Mouse (Mus musculus): Measurements from ENCODE around the gene Six3. TPM values are rescaled to one million over a fixed set of nuclear protein-coding genes. Genes with fewer than 3 reads are reported as not detected.
A peak's percentile ranks its signal among the peaks of the same experiment; 100 is the strongest.

Gene Six3
- polyA plus RNA-seq, 1 experiment, result not detected

GRCm38 (mm10) chr17:85609621-85610392, 3.6 kb upstream of the Six3 start:
- Histone ChIP-seq H3K4me3 (ENCODE audit: low read depth, low read length) (no peak overlapping the region), H3K4me1 (ENCODE audit: control insufficient read depth, insufficient read depth, low read length) (peaks cover 3% of the 10 kb centered on the region), H3K27me3 (ENCODE audit: control insufficient read depth, insufficient read depth, low read length, poor library complexity, severe bottlenecking) (peaks cover 42% of the 10 kb centered on the region)

GRCm38 (mm10) chr17:85610393-85611115, 2.9 kb upstream of the Six3 start:
- no peak overlapping the region for H3K27ac ChIP-seq (ENCODE audit: insufficient read depth, low read length)
- H3K9ac ChIP-seq (ENCODE audit: low read depth, poor library complexity, severe bottlenecking), result no peak overlapping the region
- H3K4me1 ChIP-seq (ENCODE audit: control insufficient read depth, insufficient read depth, low read length), result peaks cover 3% of the 10 kb centered on the region
- peaks cover 49% of the 10 kb centered on the region for H3K27me3 ChIP-seq (ENCODE audit: control insufficient read depth, insufficient read depth, low read length, poor library complexity, severe bottlenecking)
- 0 out of 2 replicates have a peak, but pooled peaks cover 4% of the 10 kb centered on the region for H3K9me3 ChIP-seq (replicated peaks; ENCODE audit: control insufficient read depth, insufficient read depth, low read length, poor library complexity, severe bottlenecking)
- TF ChIP-seq CTCF (IDR thresholded peaks at IDR 0.05; ENCODE audit: low read depth, low read length), result no peak
- no peak for TF ChIP-seq EP300 (IDR thresholded peaks at IDR 0.05; ENCODE audit: insufficient read depth, low read depth, low read length)
- no peak for TF ChIP-seq POLR2A (IDR thresholded peaks at IDR 0.05; ENCODE audit: insufficient read depth, low read length)
- H3K36me3 ChIP-seq (ENCODE audit: control insufficient read depth, insufficient read depth, low read length, poor library complexity, severe bottlenecking), result no peaks in the 10 kb centered on the region
- no peak overlapping the region for H3K4me3 ChIP-seq (ENCODE audit: low read depth, low read length)

More at GRCm38 (mm10) chr17:85609621-85610392, 3.6 kb upstream of the Six3 start:
- Histone ChIP-seq H3K9ac (ENCODE audit: low read depth, poor library complexity, severe bottlenecking) (no peak overlapping the region), H3K9me3 (replicated peaks; ENCODE audit: control insufficient read depth, insufficient read depth, low read length, poor library complexity, severe bottlenecking) (0 out of 2 replicates have a peak, but pooled peaks cover 4% of the 10 kb centered on the region), H3K27ac (ENCODE audit: insufficient read depth, low read length) (no peak overlapping the region), H3K36me3 (ENCODE audit: control insufficient read depth, insufficient read depth, low read length, poor library complexity, severe bottlenecking) (no peaks in the 10 kb centered on the region)
- TF ChIP-seq EP300 (IDR thresholded peaks at IDR 0.05; ENCODE audit: insufficient read depth, low read depth, low read length) (no peak), POLR2A (IDR thresholded peaks at IDR 0.05; ENCODE audit: insufficient read depth, low read length) (no peak), CTCF (IDR thresholded peaks at IDR 0.05; ENCODE audit: low read depth, low read length) (no peak)

- Histone ChIP-seq H3K36me3 (ENCODE audit: control insufficient read depth, insufficient read depth, low read length, poor library complexity, severe bottlenecking) (no peaks in the 10 kb centered on the region), H3K9ac (ENCODE audit: low read depth, poor library complexity, severe bottlenecking) (no peak overlapping the region), H3K4me3 (ENCODE audit: low read depth, low read length) (no peak overlapping the region), H3K4me1 (ENCODE audit: control insufficient read depth, insufficient read depth, low read length) (peaks cover 3% of the 10 kb centered on the region), H3K27ac (ENCODE audit: insufficient read depth, low read length) (no peak overlapping the region), H3K27me3 (ENCODE audit: control insufficient read depth, insufficient read depth, low read length, poor library complexity, severe bottlenecking) (peaks cover 58% of the 10 kb centered on the region), H3K9me3 (replicated peaks; ENCODE audit: control insufficient read depth, insufficient read depth, low read length, poor library complexity, severe bottlenecking) (0 out of 2 replicates have a peak, but pooled peaks cover 4% of the 10 kb centered on the region)
- no peak for TF ChIP-seq POLR2A (IDR thresholded peaks at IDR 0.05; ENCODE audit: insufficient read depth, low read length)
- no peak for TF ChIP-seq CTCF (IDR thresholded peaks at IDR 0.05; ENCODE audit: low read depth, low read length)
- no peak for TF ChIP-seq EP300 (IDR thresholded peaks at IDR 0.05; ENCODE audit: insufficient read depth, low read depth, low read length)
Measured at GRCm38 (mm10) chr17:85611521-85612515, 1.6 kb upstream of the Six3 start.

DNA sequence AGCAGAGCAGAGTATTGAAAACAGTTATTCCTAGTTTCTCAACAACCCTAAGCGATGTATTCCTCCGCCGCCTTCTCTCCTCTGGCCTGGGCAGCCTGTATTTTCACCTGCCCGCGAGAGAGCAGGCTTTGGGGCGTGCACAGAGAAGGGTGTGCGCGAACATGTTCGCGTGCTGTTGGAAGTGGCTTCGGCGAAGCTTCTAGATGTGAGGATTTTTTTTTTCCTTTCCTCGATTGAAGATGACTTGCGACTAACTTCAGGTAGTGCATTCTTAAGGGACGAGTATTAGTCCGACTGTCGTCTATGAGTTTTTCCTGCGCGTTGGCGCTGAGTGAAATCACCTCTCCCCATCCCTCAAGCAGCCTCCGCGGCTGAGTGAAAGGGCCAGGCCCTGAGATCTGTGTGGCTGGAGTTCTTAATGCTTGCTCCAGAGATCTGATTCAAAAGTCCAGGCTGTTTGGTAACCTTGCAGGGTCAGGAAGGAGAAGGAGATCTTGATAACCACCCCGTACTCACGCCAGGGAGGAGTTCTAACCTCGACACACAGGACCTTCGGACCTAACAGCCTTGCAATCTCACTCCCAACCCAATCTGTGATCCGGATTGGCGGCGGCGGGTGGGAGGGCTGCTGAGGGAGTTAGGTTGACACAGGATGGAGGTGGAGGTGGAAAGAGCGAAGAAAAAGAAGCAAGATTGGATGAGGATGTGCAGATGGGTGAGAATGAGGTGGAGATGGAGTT, 712 bp upstream of the Six3 start:
- 0 out of 2 replicates have a peak, but pooled peaks cover 4% of the 10 kb centered on the region for H3K9me3 ChIP-seq (replicated peaks; ENCODE audit: control insufficient read depth, insufficient read depth, low read length, poor library complexity, severe bottlenecking)
- H3K4me1 ChIP-seq (ENCODE audit: control insufficient read depth, insufficient read depth, low read length), result peaks cover 2% of the 10 kb centered on the region
- H3K4me3 ChIP-seq (ENCODE audit: low read depth, low read length), result peak overlapping the region; percentile 1; the same call in 1 of the 2 replicates
- TF ChIP-seq CTCF (IDR thresholded peaks at IDR 0.05; ENCODE audit: low read depth, low read length) (no peak), POLR2A (IDR thresholded peaks at IDR 0.05; ENCODE audit: insufficient read depth, low read length) (no peak), EP300 (IDR thresholded peaks at IDR 0.05; ENCODE audit: insufficient read depth, low read depth, low read length) (no peak)
- peaks cover 57% of the 10 kb centered on the region for H3K27me3 ChIP-seq (ENCODE audit: control insufficient read depth, insufficient read depth, low read length, poor library complexity, severe bottlenecking)
- H3K9ac ChIP-seq (ENCODE audit: low read depth, poor library complexity, severe bottlenecking), result no peak overlapping the region
- H3K36me3 ChIP-seq (ENCODE audit: control insufficient read depth, insufficient read depth, low read length, poor library complexity, severe bottlenecking), result no peaks in the 10 kb centered on the region
- no peak overlapping the region for H3K27ac ChIP-seq (ENCODE audit: insufficient read depth, low read length)
